Mouse (Mus musculus): ENCODE measurements at regions not wholly inside any gene's neighbourhood (a gene's known extent, or its start where the extent isn't known, plus 50 kb on each side); places are given as distances from the start of the nearest gene placed in this dataset.

DNA sequence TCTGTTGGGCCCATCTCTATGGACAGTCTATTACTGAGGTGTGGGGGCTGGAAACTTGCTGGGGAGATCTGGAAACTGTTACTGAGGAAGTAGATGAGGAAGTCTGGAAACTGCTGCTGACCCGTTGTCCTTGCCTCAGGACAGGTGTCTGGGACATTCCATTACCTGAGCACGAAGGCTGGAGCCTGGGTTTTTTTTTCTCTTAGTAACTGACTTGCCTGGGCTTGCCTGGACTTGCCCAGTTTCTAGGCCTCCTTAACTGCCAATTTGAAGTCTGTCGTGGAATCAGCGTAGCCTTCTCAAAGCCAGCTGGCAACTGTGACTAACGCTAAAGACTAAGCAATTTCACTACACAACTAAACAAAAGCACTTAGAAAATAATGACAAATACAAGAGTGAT lies 250.7 kb downstream of the Kctd12 start:
- H3K4me3 ChIP-seq: no peak overlapping the region
- H3K9me3 ChIP-seq: no peaks in the 10 kb centered on the region
- no peaks in the 10 kb centered on the region for H3K36me3 ChIP-seq
- H3K4me1 ChIP-seq: no peaks in the 10 kb centered on the region
- no peak overlapping the region for H3K27ac ChIP-seq
- H3K27me3 ChIP-seq (ENCODE audit: insufficient read depth, poor library complexity, severe bottlenecking): no peaks in the 10 kb centered on the region
- DNase-seq (ENCODE audit: low spot score): no peak
- WGBS: 80% methylated on average over 5 of the region's 5 CpGs

DNA sequence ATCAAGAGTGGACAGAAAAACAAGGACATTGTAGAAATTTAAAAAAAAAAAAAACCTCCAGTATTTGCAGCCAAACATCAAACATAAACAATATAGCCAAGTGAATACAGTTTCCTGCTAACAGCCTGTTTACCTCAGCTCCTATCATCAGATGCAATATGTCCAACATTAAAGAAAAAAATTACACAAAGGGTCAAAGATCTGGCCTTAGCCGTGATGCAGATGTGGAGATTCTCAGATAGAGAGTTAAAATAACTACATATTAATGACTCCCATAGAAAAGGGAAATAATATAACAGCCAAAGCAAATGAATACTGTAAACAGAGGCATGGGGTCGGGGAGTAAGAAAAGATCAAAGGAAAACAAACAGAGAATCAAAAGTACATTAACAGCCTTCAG lies 259.8 kb downstream of the Kctd12 start:
- H3K9me3 ChIP-seq: no peaks in the 10 kb centered on the region
- no peak for DNase-seq (ENCODE audit: low spot score)
- no peaks in the 10 kb centered on the region for H3K27me3 ChIP-seq (ENCODE audit: insufficient read depth, poor library complexity, severe bottlenecking)
- H3K4me3 ChIP-seq: no peak overlapping the region
- no peaks in the 10 kb centered on the region for H3K36me3 ChIP-seq
- 67% methylated on average over 2 of the region's 2 CpGs for WGBS
- H3K4me1 ChIP-seq: no peaks in the 10 kb centered on the region
- H3K27ac ChIP-seq: no peak overlapping the region

DNA sequence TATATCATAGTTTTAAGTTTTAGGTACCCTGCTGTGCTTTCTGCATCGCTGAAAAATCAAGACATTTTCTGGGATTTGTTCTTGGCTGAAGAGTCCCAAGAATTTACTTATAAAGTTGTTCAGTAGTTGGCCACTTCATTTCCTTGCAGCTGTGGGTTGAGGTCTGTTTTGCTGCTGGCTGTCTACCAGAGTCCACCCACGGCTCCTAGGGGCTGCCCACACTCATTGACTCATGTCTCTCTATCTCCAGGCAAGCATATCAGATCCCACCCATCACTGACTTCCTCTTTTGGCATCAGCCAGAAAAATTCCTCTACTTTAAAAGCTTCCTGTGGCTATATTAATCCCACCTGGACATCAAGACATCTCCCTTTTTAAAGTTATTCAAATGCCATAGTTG lies 263.9 kb downstream of the Kctd12 start:
- Histone ChIP-seq H3K4me1 (no peaks in the 10 kb centered on the region), H3K27me3 (ENCODE audit: insufficient read depth, poor library complexity, severe bottlenecking) (no peaks in the 10 kb centered on the region), H3K9me3 (no peaks in the 10 kb centered on the region), H3K4me3 (no peak overlapping the region), H3K36me3 (no peaks in the 10 kb centered on the region), H3K27ac (no peak overlapping the region)
- no peak for DNase-seq (ENCODE audit: low spot score)
- WGBS: 55% methylated on average over 2 of the region's 2 CpGs

DNA sequence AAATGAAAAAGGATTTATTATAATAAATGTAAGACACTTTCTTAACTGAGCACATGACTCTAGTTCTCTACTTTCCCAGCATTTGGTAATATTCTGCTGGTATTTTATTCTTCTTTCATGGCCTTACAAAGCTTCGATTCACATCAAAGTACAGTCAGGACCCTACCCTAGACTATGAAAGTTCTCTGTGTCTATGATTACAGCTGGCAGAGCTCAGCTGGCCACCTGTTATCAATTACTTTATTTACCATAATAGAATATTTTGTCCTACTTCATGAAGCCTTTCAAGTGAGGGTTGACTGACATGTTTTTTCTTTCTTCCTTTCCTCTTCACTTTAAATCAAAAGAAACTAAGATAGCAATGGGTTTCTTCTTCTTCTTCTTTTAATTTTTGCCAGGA lies 269.8 kb downstream of the Kctd12 start:
- no peaks in the 10 kb centered on the region for H3K4me1 ChIP-seq
- H3K36me3 ChIP-seq: no peaks in the 10 kb centered on the region
- no peak overlapping the region for H3K27ac ChIP-seq
- H3K9me3 ChIP-seq: no peaks in the 10 kb centered on the region
- DNase-seq (ENCODE audit: low spot score): no peak
- 79% methylated on average over 1 of the region's 1 CpGs for WGBS
- H3K27me3 ChIP-seq (ENCODE audit: insufficient read depth, poor library complexity, severe bottlenecking): no peaks in the 10 kb centered on the region
- H3K4me3 ChIP-seq: no peak overlapping the region

DNA sequence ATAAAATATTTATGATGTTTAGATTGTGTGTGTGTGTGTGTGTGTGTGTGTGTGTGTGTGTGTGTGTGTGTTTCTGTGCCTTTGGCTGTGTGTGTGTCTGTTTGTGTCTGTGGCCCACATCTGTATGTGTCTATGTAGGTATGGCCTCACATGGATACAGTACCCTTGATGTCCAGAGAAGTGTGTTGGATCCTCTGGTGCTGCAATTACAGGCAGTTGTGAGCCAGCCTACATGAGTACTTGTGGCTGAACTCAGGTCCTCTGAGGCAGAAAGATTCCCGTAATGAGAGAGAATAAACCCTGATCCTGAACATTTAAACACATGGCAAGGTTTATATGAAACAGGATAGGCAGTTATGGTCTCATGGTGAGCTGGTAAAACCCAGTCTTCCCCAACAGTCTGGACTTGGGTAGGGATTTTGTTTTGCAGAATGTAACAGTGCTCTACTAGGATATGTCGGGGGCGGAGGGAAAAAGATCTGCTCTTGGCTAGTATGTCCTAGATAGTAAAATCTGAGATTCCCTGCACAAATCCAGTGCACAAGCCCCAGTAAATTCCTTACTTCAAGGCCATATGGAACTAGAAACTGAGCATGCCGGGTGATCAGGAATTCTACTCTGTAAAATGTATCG lies 275.6 kb downstream of the Kctd12 start:
- Histone ChIP-seq H3K9me3 (no peaks in the 10 kb centered on the region), H3K27ac (no peak overlapping the region), H3K4me3 (no peak overlapping the region), H3K27me3 (ENCODE audit: insufficient read depth, poor library complexity, severe bottlenecking) (no peaks in the 10 kb centered on the region), H3K36me3 (no peaks in the 10 kb centered on the region), H3K4me1 (no peaks in the 10 kb centered on the region)
- no peak for DNase-seq (ENCODE audit: low spot score)
- WGBS: 91% methylated on average over 5 of the region's 5 CpGs

DNA sequence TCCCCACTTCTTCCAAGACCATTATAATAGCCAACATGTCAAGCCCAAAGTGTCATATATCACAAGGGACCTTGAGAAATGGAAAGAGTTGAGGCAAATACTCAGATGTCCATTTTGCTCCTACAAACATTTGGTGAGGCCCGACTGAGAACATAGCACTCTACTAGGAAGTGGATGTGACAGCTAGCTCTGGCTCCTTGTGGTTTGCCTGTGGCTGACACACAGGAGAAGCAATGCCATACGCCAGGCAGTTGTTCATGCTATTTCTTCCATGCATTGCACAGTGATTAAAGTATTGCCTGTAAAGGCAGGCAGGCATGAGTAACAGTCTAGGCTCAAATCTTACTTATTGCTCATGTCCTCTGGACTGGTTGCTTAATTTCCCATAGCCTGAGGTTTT lies 281.3 kb downstream of the Kctd12 start:
- H3K4me1 ChIP-seq: no peaks in the 10 kb centered on the region
- H3K36me3 ChIP-seq: no peaks in the 10 kb centered on the region
- no peak overlapping the region for H3K27ac ChIP-seq
- WGBS: 70% methylated on average over 2 of the region's 2 CpGs
- no peaks in the 10 kb centered on the region for H3K9me3 ChIP-seq
- no peak for DNase-seq (ENCODE audit: low spot score)
- no peaks in the 10 kb centered on the region for H3K27me3 ChIP-seq (ENCODE audit: insufficient read depth, poor library complexity, severe bottlenecking)
- H3K4me3 ChIP-seq: no peak overlapping the region

DNA sequence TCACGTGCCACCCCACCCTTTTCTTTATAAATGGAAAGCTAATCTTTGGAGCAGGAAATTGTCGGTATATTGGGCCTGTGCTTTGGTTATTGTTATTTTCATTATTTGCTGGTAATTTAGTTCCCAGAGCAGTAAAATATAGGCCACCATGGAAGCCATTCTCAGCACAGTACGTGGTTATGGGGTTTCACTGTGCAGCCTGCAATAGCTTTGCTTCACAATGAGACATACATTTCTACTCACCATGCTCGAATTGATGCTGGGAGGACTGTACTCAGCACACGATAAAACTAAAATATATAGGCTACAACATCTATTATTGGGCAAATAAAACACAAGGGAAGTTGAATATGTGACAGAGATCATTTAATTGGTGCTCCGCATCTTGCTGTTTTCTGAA lies 282.0 kb downstream of the Kctd12 start:
- DNase-seq (ENCODE audit: low spot score): no peak
- Histone ChIP-seq H3K27me3 (ENCODE audit: insufficient read depth, poor library complexity, severe bottlenecking) (no peaks in the 10 kb centered on the region), H3K9me3 (no peaks in the 10 kb centered on the region), H3K4me1 (no peaks in the 10 kb centered on the region), H3K36me3 (no peaks in the 10 kb centered on the region), H3K27ac (no peak overlapping the region), H3K4me3 (no peak overlapping the region)
- WGBS: 78% methylated on average over 6 of the region's 6 CpGs

DNA sequence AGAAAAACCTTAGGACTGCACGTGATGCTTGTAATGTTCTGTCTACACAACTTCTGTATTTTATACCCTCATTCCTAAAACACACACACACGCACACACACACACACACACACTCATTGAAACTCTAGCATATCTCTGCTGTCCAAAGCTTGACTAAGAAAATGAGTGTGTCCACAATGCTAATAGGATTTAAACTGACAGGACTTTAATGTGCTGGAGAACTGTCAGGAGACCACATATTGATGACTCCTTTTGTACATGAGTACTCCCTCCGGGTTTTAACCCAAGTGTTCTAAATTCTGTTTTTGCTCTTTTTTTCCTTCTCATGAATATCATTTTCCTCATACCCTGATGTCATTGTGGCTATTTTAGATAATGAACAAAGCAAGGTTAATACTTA lies 283.4 kb downstream of the Kctd12 start:
- Histone ChIP-seq H3K27me3 (ENCODE audit: insufficient read depth, poor library complexity, severe bottlenecking) (no peaks in the 10 kb centered on the region), H3K27ac (no peak overlapping the region), H3K36me3 (no peaks in the 10 kb centered on the region), H3K4me1 (no peaks in the 10 kb centered on the region), H3K9me3 (no peaks in the 10 kb centered on the region), H3K4me3 (no peak overlapping the region)
- no peak for DNase-seq (ENCODE audit: low spot score)
- WGBS: 80% methylated on average over 3 of the region's 3 CpGs

DNA sequence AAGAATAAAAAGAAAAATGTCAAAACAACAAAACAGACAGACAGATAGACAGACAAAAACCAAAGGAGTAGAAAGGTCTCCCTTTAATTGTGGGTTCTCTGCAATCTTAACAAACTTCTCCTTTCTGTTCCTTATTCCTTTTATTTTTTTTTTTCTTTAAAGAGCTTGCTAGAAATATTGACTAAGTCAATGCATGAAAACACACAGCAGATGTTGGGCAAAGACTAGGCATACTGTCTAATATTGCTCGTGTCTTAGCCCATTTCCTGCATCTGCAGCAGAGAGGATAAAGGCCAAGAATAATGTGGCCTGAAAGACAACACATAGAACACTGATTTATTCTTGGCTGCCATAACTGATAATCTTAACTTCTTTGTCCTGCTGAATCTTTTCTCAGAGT lies 295.6 kb downstream of the Kctd12 start:
- Histone ChIP-seq H3K4me3 (no peak overlapping the region), H3K4me1 (no peaks in the 10 kb centered on the region), H3K36me3 (no peaks in the 10 kb centered on the region), H3K27ac (no peak overlapping the region), H3K9me3 (no peaks in the 10 kb centered on the region), H3K27me3 (ENCODE audit: insufficient read depth, poor library complexity, severe bottlenecking) (no peaks in the 10 kb centered on the region)
- no peak for DNase-seq (ENCODE audit: low spot score)
- 69% methylated on average over 1 of the region's 1 CpGs for WGBS

DNA sequence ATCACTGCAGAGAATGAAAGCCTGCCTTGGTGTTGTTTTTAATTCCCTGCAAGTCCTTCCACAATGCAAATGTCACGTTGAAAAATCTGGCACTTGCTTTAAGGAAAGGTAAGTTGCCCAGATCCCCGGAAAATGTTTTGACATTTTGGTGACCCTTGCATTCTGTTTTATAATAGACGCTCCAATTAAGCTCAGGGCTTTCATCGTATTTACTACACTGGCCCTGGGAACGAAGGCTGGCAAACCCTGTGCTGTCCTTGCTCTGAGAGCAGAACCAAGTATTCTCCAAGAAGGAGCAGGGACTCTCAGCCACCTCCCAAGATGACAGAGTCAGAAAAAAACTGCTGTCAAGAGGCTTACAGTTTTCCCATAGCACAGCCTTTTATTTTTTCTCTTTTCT lies 305.9 kb downstream of the Kctd12 start:
- no peaks in the 10 kb centered on the region for H3K4me1 ChIP-seq
- H3K27me3 ChIP-seq (ENCODE audit: insufficient read depth, poor library complexity, severe bottlenecking): no peaks in the 10 kb centered on the region
- no peak overlapping the region for H3K4me3 ChIP-seq
- WGBS: 81% methylated on average over 5 of the region's 5 CpGs
- no peaks in the 10 kb centered on the region for H3K9me3 ChIP-seq
- DNase-seq (ENCODE audit: low spot score): no peak
- H3K36me3 ChIP-seq: no peaks in the 10 kb centered on the region
- H3K27ac ChIP-seq: no peak overlapping the region

DNA sequence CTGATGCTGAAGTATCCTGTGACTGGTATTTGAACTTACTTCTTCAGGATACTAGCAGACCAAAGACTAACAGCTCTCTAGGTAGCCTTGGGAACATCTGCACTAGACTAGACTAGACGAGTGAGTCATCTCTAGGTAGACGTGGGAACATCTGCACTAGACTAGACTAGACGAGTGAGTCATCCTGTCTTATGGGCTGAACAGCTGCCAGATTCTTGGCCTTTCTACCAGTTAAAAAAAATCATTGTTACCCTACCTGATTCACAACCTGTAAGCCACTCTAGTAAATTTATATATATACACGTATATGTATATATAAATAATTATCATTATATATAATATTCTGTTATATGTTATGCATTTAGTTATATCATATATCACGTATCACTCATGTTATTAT lies 307.8 kb downstream of the Kctd12 start:
- Histone ChIP-seq H3K4me1 (no peaks in the 10 kb centered on the region), H3K4me3 (no peak overlapping the region), H3K36me3 (no peaks in the 10 kb centered on the region), H3K27me3 (ENCODE audit: insufficient read depth, poor library complexity, severe bottlenecking) (no peaks in the 10 kb centered on the region), H3K9me3 (no peaks in the 10 kb centered on the region), H3K27ac (no peak overlapping the region)
- no peak for DNase-seq (ENCODE audit: low spot score)
- 77% methylated on average over 5 of the region's 5 CpGs for WGBS

DNA sequence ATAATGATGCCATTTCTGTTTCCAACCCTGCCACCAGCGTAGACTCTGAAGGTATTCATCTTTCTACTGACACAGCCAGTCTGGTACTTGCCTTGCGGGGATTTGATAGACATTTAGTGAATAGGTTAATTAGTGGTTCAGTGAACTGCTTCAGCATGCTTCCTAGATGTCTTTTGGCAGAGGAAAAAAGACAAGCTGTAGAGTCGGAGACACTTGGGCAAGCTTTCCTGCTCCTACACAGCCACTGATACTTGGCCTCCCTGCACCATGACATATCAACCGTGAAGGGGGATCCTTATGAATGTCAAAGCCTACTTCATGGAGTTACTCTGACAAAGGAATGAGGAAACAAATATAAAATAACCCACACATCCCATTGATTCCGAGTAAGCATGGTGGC lies 308.7 kb downstream of the Kctd12 start:
- no peak for DNase-seq (ENCODE audit: low spot score)
- Histone ChIP-seq H3K4me1 (no peaks in the 10 kb centered on the region), H3K4me3 (no peak overlapping the region), H3K27me3 (ENCODE audit: insufficient read depth, poor library complexity, severe bottlenecking) (no peaks in the 10 kb centered on the region), H3K27ac (no peak overlapping the region), H3K36me3 (no peaks in the 10 kb centered on the region), H3K9me3 (no peaks in the 10 kb centered on the region)
- 79% methylated on average over 5 of the region's 5 CpGs for WGBS

DNA sequence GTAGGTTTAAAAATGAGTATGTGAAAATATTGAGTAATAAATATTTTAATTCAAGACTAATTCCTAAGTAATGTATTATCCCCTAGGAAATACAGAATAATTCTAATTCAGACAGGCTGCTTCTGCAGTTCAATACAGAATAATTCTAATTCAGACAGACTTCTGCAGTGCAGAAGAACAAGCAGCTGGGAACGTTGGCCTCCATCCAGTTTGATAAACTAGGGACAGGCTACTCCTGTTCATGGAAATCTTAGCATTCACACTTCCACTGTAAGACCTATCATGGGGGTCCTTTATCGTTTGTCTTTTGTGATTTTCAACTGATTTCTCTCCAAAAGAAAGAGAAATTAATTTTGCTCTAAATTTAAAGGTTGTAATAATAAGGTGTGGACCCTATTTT lies 319.2 kb downstream of the Kctd12 start:
- Histone ChIP-seq H3K4me3 (no peak overlapping the region), H3K36me3 (no peaks in the 10 kb centered on the region), H3K27ac (no peak overlapping the region), H3K9me3 (no peaks in the 10 kb centered on the region), H3K4me1 (no peaks in the 10 kb centered on the region), H3K27me3 (ENCODE audit: insufficient read depth, poor library complexity, severe bottlenecking) (no peaks in the 10 kb centered on the region)
- WGBS: 59% methylated on average over 2 of the region's 2 CpGs
- DNase-seq (ENCODE audit: low spot score): no peak

DNA sequence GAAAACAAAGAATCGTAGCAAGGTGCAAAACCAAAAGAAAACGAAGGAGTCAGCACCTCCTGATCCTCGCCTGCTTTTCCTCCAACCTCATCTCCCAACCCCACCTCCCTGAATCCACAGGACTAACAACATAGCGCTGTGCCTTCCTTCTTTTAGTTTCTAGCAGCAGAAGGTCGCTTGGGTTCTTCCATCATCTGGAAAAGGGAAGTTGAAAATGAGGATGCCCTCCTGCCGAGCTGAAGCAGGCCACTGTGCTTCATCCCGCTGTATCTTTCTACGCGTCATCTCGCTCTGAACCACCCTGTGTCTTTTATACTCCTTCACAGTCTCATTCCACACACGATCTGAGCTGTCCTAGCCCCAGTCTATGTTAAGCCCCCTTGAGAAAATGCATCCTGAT lies 322.1 kb downstream of the Kctd12 start:
- WGBS: 74% methylated on average over 11 of the region's 11 CpGs
- H3K4me1 ChIP-seq: no peaks in the 10 kb centered on the region
- no peak overlapping the region for H3K4me3 ChIP-seq
- DNase-seq (ENCODE audit: low spot score): no peak
- H3K36me3 ChIP-seq: no peaks in the 10 kb centered on the region
- no peaks in the 10 kb centered on the region for H3K9me3 ChIP-seq
- H3K27me3 ChIP-seq (ENCODE audit: insufficient read depth, poor library complexity, severe bottlenecking): no peaks in the 10 kb centered on the region
- H3K27ac ChIP-seq: no peak overlapping the region

All from heart, embryonic 10.5 days (tissue).